Mouse (Mus musculus): ENCODE results near the gene Gpr39.

GRCm38 (mm10) chr1:125870056-125870455 lies 193.3 kb downstream of the Gpr39 start:
- no peak for TF ChIP-seq ZNF384 (IDR thresholded peaks at IDR 0.05; ENCODE audit: low read depth, low read length)
- TF ChIP-seq CHD2 (IDR thresholded peaks at IDR 0.05; ENCODE audit: low read depth, low read length): no peak

Measured in ES-E14 (cell line).